Mouse (Mus musculus): ENCODE measurements around the gene Dnm1. TPM values are rescaled to one million over a fixed set of nuclear protein-coding genes. Genes with fewer than 3 reads are reported as not detected.

The Dnm1 gene
- polyA plus RNA-seq (2015; fragmentation: Nextera tagmentation; extraction: Ambion mirVana) = 11.8 and 12.5 TPM in 2 replicates

DNA sequence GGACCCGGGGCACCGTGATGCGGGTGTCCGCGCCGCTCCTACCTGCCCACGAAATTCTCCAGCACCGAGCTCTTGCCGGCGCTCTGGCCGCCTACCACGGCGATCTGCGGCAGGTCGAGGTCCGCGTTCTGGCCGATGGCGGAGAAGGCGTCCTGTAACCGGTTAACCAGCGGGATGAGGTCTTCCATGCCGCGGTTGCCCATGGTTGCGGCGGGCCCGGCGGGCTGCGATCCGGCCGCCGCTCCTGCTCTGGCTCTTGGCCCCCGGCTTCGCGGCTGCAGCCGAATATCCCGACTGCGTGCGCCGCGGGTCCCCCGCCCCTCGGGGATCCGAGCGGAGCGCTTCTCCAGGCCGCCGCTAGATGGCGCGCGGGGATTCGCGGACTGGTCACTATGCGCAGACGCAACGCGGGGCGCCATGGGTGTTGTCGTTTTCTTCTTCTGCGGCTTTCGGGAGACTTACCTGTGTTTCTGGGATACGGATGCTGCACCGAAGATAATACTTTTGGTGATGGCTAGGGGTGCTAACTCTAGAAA lies at the start of gene Dnm1:
Dnm1 (minus strand) TSS at position 332 of the 536 bp plus-strand sequence.
- peak; percentile 61 for ATAC-seq
- Histone ChIP-seq H3K4me2 (ENCODE audit: low read depth, low read length) (peak within 1 kb of the TSS; percentile 79), H3K27me3 (replicated peaks; ENCODE audit: control insufficient read depth, insufficient read depth, low read length) (no peaks in the 10 kb centered on the region), H3K36me3 (ENCODE audit: control insufficient read depth, insufficient read depth, low read length) (no peaks in the 10 kb centered on the region), H3K9ac (ENCODE audit: low read depth, low read length) (peak within 1 kb of the TSS; percentile 88), H3K4me1 (ENCODE audit: control insufficient read depth, insufficient read depth, low read length) (peaks cover 34% of the 10 kb centered on the region), H3K4me3 (ENCODE audit: low read length) (peak within 1 kb of the TSS; percentile 69), H3K27ac (ENCODE audit: low read length) (peak within 1 kb of the TSS; percentile 96), H3K9me3 (ENCODE audit: control insufficient read depth, low read length) (no peaks in the 10 kb centered on the region)
- under 1% methylated on average over 63 of the region's 63 CpGs for WGBS

DNA sequence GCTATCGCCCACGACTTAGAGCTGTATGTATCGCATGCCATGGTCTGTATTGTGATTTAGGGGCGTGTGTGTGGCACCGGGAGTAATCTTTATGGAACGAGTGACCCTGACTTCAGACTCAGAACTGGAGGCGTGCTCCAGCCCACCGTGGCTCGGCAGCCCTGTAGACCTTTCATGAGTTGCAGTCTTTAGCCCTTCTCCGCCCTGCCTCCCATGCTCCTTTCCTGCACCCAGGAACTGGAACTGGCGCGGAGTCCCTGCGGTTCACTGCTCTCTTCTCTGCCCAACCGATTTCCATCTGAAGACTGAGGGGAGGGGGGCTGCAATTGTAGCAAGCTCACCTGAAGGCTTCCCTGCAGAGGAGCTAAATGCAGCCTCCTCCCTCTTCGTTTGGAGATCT lies 43.6 kb upstream of the Dnm1 start:
- H3K9ac ChIP-seq (ENCODE audit: low read depth, low read length) = peak overlapping the region; percentile 80
- under 1% methylated on average over 15 of the region's 15 CpGs for WGBS
- no peaks in the 10 kb centered on the region for H3K27me3 ChIP-seq (replicated peaks; ENCODE audit: control insufficient read depth, insufficient read depth, low read length)
- ATAC-seq = no peak
- H3K36me3 ChIP-seq (ENCODE audit: control insufficient read depth, insufficient read depth, low read length) = 0 out of 2 replicates have a peak, but pooled peaks cover 3% of the 10 kb centered on the region
- H3K4me1 ChIP-seq (ENCODE audit: control insufficient read depth, insufficient read depth, low read length) = peaks cover 16% of the 10 kb centered on the region
- H3K27ac ChIP-seq (ENCODE audit: low read length) = peak overlapping the region; percentile 95
- peak overlapping the region; percentile 72 for H3K4me3 ChIP-seq (ENCODE audit: low read length)
- H3K4me2 ChIP-seq (ENCODE audit: low read depth, low read length) = peak overlapping the region; percentile 82
- H3K9me3 ChIP-seq (ENCODE audit: control insufficient read depth, low read length) = no peaks in the 10 kb centered on the region

DNA sequence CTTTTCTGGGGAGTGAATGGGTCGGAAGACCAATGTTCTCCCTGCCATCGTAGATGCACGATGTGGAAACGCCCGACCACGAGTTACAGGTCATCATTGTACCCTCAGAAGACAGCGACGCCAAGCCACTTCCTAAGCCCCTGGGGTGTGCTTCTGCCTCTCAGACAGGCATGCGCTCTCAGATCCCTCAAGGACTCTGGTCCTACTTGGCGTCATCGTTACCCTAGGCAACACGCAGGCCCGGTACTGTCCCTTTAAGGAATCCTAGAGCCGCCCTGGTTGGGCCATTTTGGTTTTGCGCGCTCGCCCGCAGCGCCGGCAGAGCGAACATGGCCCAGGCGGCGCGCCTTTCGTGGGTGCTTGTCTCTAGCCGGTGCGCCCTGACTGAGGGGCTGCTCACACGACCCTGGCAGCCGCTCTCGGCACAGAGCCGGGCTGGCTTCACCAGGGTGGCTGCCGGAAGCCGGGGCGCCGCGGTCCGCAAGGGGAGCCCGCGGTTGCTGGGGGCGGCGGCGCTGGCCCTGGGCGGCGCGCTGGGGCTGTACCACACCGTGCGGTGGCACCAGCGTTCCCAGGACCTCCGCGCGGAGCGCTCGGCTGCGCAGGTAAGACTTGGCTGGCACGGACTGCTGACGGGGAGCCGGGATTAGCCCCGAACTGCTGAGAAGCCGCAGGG lies 42.9 kb upstream of the Dnm1 start:
- Histone ChIP-seq H3K9me3 (ENCODE audit: control insufficient read depth, low read length) (no peaks in the 10 kb centered on the region), H3K27me3 (replicated peaks; ENCODE audit: control insufficient read depth, insufficient read depth, low read length) (no peaks in the 10 kb centered on the region), H3K27ac (ENCODE audit: low read length) (peak overlapping the region; percentile 95), H3K36me3 (ENCODE audit: control insufficient read depth, insufficient read depth, low read length) (0 out of 2 replicates have a peak, but pooled peaks cover 3% of the 10 kb centered on the region), H3K4me3 (ENCODE audit: low read length) (peak overlapping the region; percentile 72), H3K4me2 (ENCODE audit: low read depth, low read length) (peak overlapping the region; percentile 82), H3K4me1 (ENCODE audit: control insufficient read depth, insufficient read depth, low read length) (peaks cover 16% of the 10 kb centered on the region), H3K9ac (ENCODE audit: low read depth, low read length) (peak overlapping the region; percentile 80)
- peak; percentile 95 for ATAC-seq
- under 1% methylated on average over 59 of the region's 59 CpGs for WGBS

- 0% methylated on average over 31 of the region's 31 CpGs for WGBS
- H3K4me3 ChIP-seq (ENCODE audit: low read length) = peak within 1 kb of the TSS; percentile 72
Observed at GRCm38 (mm10) chr2:32395484-32395945, 42.4 kb upstream of the Dnm1 start, which contains the start of gene Ptges2. TSS of gene Ptges2 (plus strand) at chr2:32395896.

DNA sequence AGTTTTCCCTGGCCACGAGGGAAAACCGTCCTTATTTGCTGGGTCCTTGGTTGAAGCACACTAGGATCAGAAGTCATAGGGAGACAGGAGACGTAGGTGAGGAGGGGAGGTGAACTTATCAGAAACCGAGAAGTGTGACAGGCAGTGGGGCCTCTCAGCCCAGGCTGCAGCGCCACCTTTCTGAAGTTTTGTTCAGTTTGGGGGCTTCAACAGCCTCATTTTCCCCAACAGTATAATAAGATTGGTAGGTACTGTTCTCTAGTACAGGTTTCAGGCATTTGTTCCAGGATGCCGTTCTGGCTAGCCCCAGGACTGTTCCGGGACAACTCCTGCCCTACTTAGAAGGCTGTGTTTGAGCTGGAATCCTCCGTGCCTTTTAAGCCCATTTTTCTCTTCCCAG lies 41.8 kb upstream of the Dnm1 start:
- no peak for ATAC-seq
- peak overlapping the region; percentile 95 for H3K27ac ChIP-seq (ENCODE audit: low read length)
- no peaks in the 10 kb centered on the region for H3K36me3 ChIP-seq (ENCODE audit: control insufficient read depth, insufficient read depth, low read length)
- H3K4me3 ChIP-seq (ENCODE audit: low read length) = peak overlapping the region; percentile 72
- H3K4me1 ChIP-seq (ENCODE audit: control insufficient read depth, insufficient read depth, low read length) = peaks cover 11% of the 10 kb centered on the region
- peak overlapping the region; percentile 80 for H3K9ac ChIP-seq (ENCODE audit: low read depth, low read length)
- WGBS = 3% methylated on average over 8 of the region's 8 CpGs
- no peaks in the 10 kb centered on the region for H3K9me3 ChIP-seq (ENCODE audit: control insufficient read depth, low read length)
- no peaks in the 10 kb centered on the region for H3K27me3 ChIP-seq (replicated peaks; ENCODE audit: control insufficient read depth, insufficient read depth, low read length)
- peak overlapping the region; percentile 82 for H3K4me2 ChIP-seq (ENCODE audit: low read depth, low read length)

More at GRCm38 (mm10) chr2:32395484-32395945, 42.4 kb upstream of the Dnm1 start, which contains the start of gene Ptges2:
- peak within 1 kb of the TSS; percentile 80 for H3K9ac ChIP-seq (ENCODE audit: low read depth, low read length)
- H3K27ac ChIP-seq (ENCODE audit: low read length) = peak within 1 kb of the TSS; percentile 95
- H3K27me3 ChIP-seq (replicated peaks; ENCODE audit: control insufficient read depth, insufficient read depth, low read length) = no peaks in the 10 kb centered on the region
- peaks cover 16% of the 10 kb centered on the region for H3K4me1 ChIP-seq (ENCODE audit: control insufficient read depth, insufficient read depth, low read length)
- peak within 1 kb of the TSS; percentile 82 for H3K4me2 ChIP-seq (ENCODE audit: low read depth, low read length)
- ATAC-seq = peak; percentile 86
- no peaks in the 10 kb centered on the region for H3K36me3 ChIP-seq (ENCODE audit: control insufficient read depth, insufficient read depth, low read length)
- H3K9me3 ChIP-seq (ENCODE audit: control insufficient read depth, low read length) = no peaks in the 10 kb centered on the region

- ATAC-seq = no peak
- Histone ChIP-seq H3K4me3 (ENCODE audit: low read length) (no peak overlapping the region), H3K9me3 (ENCODE audit: control insufficient read depth, low read length) (no peaks in the 10 kb centered on the region), H3K27me3 (replicated peaks; ENCODE audit: control insufficient read depth, insufficient read depth, low read length) (no peaks in the 10 kb centered on the region), H3K4me2 (ENCODE audit: low read depth, low read length) (no peak overlapping the region), H3K9ac (ENCODE audit: low read depth, low read length) (no peak overlapping the region), H3K27ac (ENCODE audit: low read length) (no peak overlapping the region), H3K36me3 (ENCODE audit: control insufficient read depth, insufficient read depth, low read length) (no peaks in the 10 kb centered on the region), H3K4me1 (ENCODE audit: control insufficient read depth, insufficient read depth, low read length) (peaks cover 5% of the 10 kb centered on the region)
- WGBS = 90% methylated on average over 5 of the region's 5 CpGs
Observed at GRCm38 (mm10) chr2:32392063-32392462, 38.9 kb upstream of the Dnm1 start.

- no peaks in the 10 kb centered on the region for H3K36me3 ChIP-seq (ENCODE audit: control insufficient read depth, insufficient read depth, low read length)
- 0 out of 2 replicates have a peak, but pooled peaks cover 4% of the 10 kb centered on the region for H3K4me1 ChIP-seq (ENCODE audit: control insufficient read depth, insufficient read depth, low read length)
- 62% methylated on average over 8 of the region's 8 CpGs for WGBS
- H3K4me3 ChIP-seq (ENCODE audit: low read length) = no peak overlapping the region
- H3K4me2 ChIP-seq (ENCODE audit: low read depth, low read length) = no peak overlapping the region
- H3K9ac ChIP-seq (ENCODE audit: low read depth, low read length) = no peak overlapping the region
- H3K27me3 ChIP-seq (replicated peaks; ENCODE audit: control insufficient read depth, insufficient read depth, low read length) = no peaks in the 10 kb centered on the region
- H3K9me3 ChIP-seq (ENCODE audit: control insufficient read depth, low read length) = no peaks in the 10 kb centered on the region
- no peak for ATAC-seq
- H3K27ac ChIP-seq (ENCODE audit: low read length) = no peak overlapping the region
Observed at GRCm38 (mm10) chr2:32390871-32391270, 37.7 kb upstream of the Dnm1 start.

GRCm38 (mm10) chr2:32389157-32389556 lies 36.0 kb upstream of the Dnm1 start:
- no peak for ATAC-seq
- Histone ChIP-seq H3K9me3 (ENCODE audit: control insufficient read depth, low read length) (no peaks in the 10 kb centered on the region), H3K9ac (ENCODE audit: low read depth, low read length) (no peak overlapping the region), H3K27ac (ENCODE audit: low read length) (no peak overlapping the region), H3K4me3 (ENCODE audit: low read length) (no peak overlapping the region), H3K4me1 (ENCODE audit: control insufficient read depth, insufficient read depth, low read length) (no peaks in the 10 kb centered on the region), H3K4me2 (ENCODE audit: low read depth, low read length) (no peak overlapping the region), H3K27me3 (replicated peaks; ENCODE audit: control insufficient read depth, insufficient read depth, low read length) (no peaks in the 10 kb centered on the region), H3K36me3 (ENCODE audit: control insufficient read depth, insufficient read depth, low read length) (no peaks in the 10 kb centered on the region)
- 68% methylated on average over 2 of the region's 2 CpGs for WGBS

- Histone ChIP-seq H3K4me2 (ENCODE audit: low read depth, low read length) (no peak within 1 kb of the TSS), H3K9ac (ENCODE audit: low read depth, low read length) (no peak within 1 kb of the TSS), H3K27ac (ENCODE audit: low read length) (no peak within 1 kb of the TSS), H3K36me3 (ENCODE audit: control insufficient read depth, insufficient read depth, low read length) (no peaks in the 10 kb centered on the region), H3K9me3 (ENCODE audit: control insufficient read depth, low read length) (no peaks in the 10 kb centered on the region), H3K4me1 (ENCODE audit: control insufficient read depth, insufficient read depth, low read length) (no peaks in the 10 kb centered on the region), H3K27me3 (replicated peaks; ENCODE audit: control insufficient read depth, insufficient read depth, low read length) (no peaks in the 10 kb centered on the region; the same call in 1 of the 2 replicates), H3K4me3 (ENCODE audit: low read length) (no peak within 1 kb of the TSS)
- WGBS = 65% methylated on average over 5 of the region's 5 CpGs
- no peak for ATAC-seq
Observed at GRCm38 (mm10) chr2:32387706-32388490, 34.8 kb upstream of the Dnm1 start, which contains the start of gene Lcn2. TSS of gene Lcn2 (minus strand) at chr2:32388252.
